Mouse (Mus musculus): Measurements from ENCODE around the gene Galntl6.
A peak's percentile ranks its signal among the peaks of the same experiment; 100 is the strongest.

Gene Galntl6

GRCm38 (mm10) chr8:57758857-57759256, 1153.6 kb downstream of the Galntl6 start:
- DNase-seq, result no peak

- DNase-seq, result peak; percentile 41
Observed at GRCm38 (mm10) chr8:57757476-57757875, 1155.0 kb downstream of the Galntl6 start.

GRCm38 (mm10) chr8:57754066-57754465, 1158.4 kb downstream of the Galntl6 start:
- no peak for DNase-seq

- no peak for DNase-seq
Observed at GRCm38 (mm10) chr8:57743636-57744035, 1168.8 kb downstream of the Galntl6 start.

GRCm38 (mm10) chr8:57741983-57742382, 1170.5 kb downstream of the Galntl6 start:
- no peak for DNase-seq

GRCm38 (mm10) chr8:57741309-57741708, 1171.1 kb downstream of the Galntl6 start:
- no peak for DNase-seq

GRCm38 (mm10) chr8:57737281-57737680, 1175.2 kb downstream of the Galntl6 start:
- no peak for DNase-seq

GRCm38 (mm10) chr8:57732795-57733194, 1179.6 kb downstream of the Galntl6 start:
- peak; percentile 47 for DNase-seq

- no peak for DNase-seq
Observed at GRCm38 (mm10) chr8:57731666-57732065, 1180.8 kb downstream of the Galntl6 start.

- no peak for DNase-seq
Observed at GRCm38 (mm10) chr8:57728276-57728675, 1184.2 kb downstream of the Galntl6 start.

GRCm38 (mm10) chr8:57724843-57725627, 1187.4 kb downstream of the Galntl6 start:
- DNase-seq, result no peak
